Mouse (Mus musculus) Patski (cell line): ENCODE measurements around the gene Hoxa3. TPM values are rescaled to one million over a fixed set of nuclear protein-coding genes. Genes with fewer than 3 reads are reported as not detected.

Experiments
- ATAC-seq: fragments of 100-300 bp; one replicate; pipeline ENCODE4 v1.8.0; 2021
- CTCF ChIA-PET: fragments of 350-600 bp; sonication (Branson Sonifier 250); formaldehyde crosslinking; loops from one replicate; lab custom pipeline; 2022; ENCODE audit warnings: inconsistent platforms; lab: Charles Lee
- POLR2A ChIA-PET: fragments of 350-600 bp; sonication (Branson Sonifier 250); formaldehyde crosslinking; loops from one replicate; lab custom pipeline; 2022; ENCODE audit warnings: antibody characterized with exemption, inconsistent platforms; lab: Charles Lee
- DNase-seq: peaks from one replicate; pipeline ENCODE4 v3.0.0-alpha.2; 2011; ENCODE audit warnings: low read depth, low spot score
- H3K27me3 ChIP-seq: fragments of 371-371 bp; one replicate; pipeline ENCODE4 v1.5.1; 2021
- CTCF ChIP-seq: fragments of 100-300 bp; IDR thresholded peaks from one replicate; pipeline ENCODE4 v1.5.1; 2021
- in situ Hi-C: fragments of 300-500 bp; cut with MboI; formaldehyde crosslinking; loops from 3 replicates; pipeline ENCODE4 v1.11.1; 2018; ENCODE audit warnings: low pct_unique_long_range_greater_than_20kb, mixed read lengths
- polyA plus RNA-seq: library from polyadenylated mRNA; unstranded; gene quantifications from one replicate; pipeline ENCODE4 v1.2.3, GENCODE M21; 2021

Gene Hoxa3
- polyA plus RNA-seq, 1 experiment from 2014 or later, result 12.3 TPM

- no peaks in the 10 kb centered on the region for H3K27me3 ChIP-seq
- in situ Hi-C loops, result loop anchor here (5.0 kb wide), 1 partner anchor 468 kb away; no protein-coding TSS in a partner anchor
- no peak for ATAC-seq
- TF ChIP-seq CTCF, result no peak
- ChIA-PET CTCF (no interaction called here), POLR2A (no interaction called here)
- DNase-seq, result no peak
These were observed 40.7 kb upstream of the Hoxa3 start for GRCm38 (mm10) chr6:52253511-52254500.

GRCm38 (mm10) chr6:52252775-52253376 lies 39.7 kb upstream of the Hoxa3 start:
- DNase-seq (no peak), ATAC-seq (no peak)
- no peaks in the 10 kb centered on the region for H3K27me3 ChIP-seq
- TF ChIP-seq CTCF, result no peak
- CTCF ChIA-PET, result interaction anchor here (1.4 to 1.6 kb wide), 2 partner anchors 9 to 349 kb away, joined by 4 read pairs; no protein-coding TSS in a partner anchor
- POLR2A ChIA-PET, result interaction anchor here (0.7 kb wide), 1 partner anchor 12 kb away, joined by 3 read pairs; the partner anchor contains the start of gene Hoxa10
- in situ Hi-C loops, result loop anchor here (5.0 kb wide), 1 partner anchor 469 kb away; no protein-coding TSS in a partner anchor

- no peaks in the 10 kb centered on the region for H3K27me3 ChIP-seq
- no peak for TF ChIP-seq CTCF
These were observed 39.1 kb upstream of the Hoxa3 start for GRCm38 (mm10) chr6:52252016-52252774.

GRCm38 (mm10) chr6:52251177-52251879 lies 38.2 kb upstream of the Hoxa3 start:
- POLR2A ChIA-PET, result no interaction called here
- CTCF ChIA-PET, result interaction anchor here (1.0 to 1.6 kb wide), 3 partner anchors 10 to 587 kb away, joined by 3 to 4 read pairs (median 4); no protein-coding TSS in a partner anchor
- no peak for TF ChIP-seq CTCF
- no peaks in the 10 kb centered on the region for H3K27me3 ChIP-seq
- ATAC-seq (no peak), DNase-seq (no peak)
- in situ Hi-C loops, result loop anchor here (5.0 kb wide), 1 partner anchor 471 kb away; no protein-coding TSS in a partner anchor

More at GRCm38 (mm10) chr6:52252016-52252774, 39.1 kb upstream of the Hoxa3 start:
- DNase-seq (no peak), ATAC-seq (no peak)
- in situ Hi-C loops, result loop anchor here (5.0 kb wide), 1 partner anchor 470 kb away; no protein-coding TSS in a partner anchor
- ChIA-PET POLR2A (interaction anchor here (0.7 kb wide), 1 partner anchor 11 kb away, joined by 3 read pairs; the partner anchor contains the start of gene Hoxa10), CTCF (interaction anchor here (1.4 to 1.6 kb wide), 2 partner anchors 9 to 350 kb away, joined by 4 read pairs; no protein-coding TSS in a partner anchor)

GRCm38 (mm10) chr6:52249826-52250225 lies 36.7 kb upstream of the Hoxa3 start:
- H3K27me3 ChIP-seq, result no peaks in the 10 kb centered on the region
- POLR2A ChIA-PET, result no interaction called here
- in situ Hi-C loops, result loop anchor here (5.0 to 25.0 kb wide), 2 partner anchors 472 to 1263 kb away; no protein-coding TSS in a partner anchor
- no peak for TF ChIP-seq CTCF
- DNase-seq (no peak), ATAC-seq (no peak)
- CTCF ChIA-PET, result interaction anchor here (1.2 kb wide), 1 partner anchor 9 kb away, joined by 3 read pairs; the partner anchor contains the start of gene Hoxa10

GRCm38 (mm10) chr6:52249415-52249738 lies 36.2 kb upstream of the Hoxa3 start:
- ChIA-PET CTCF (interaction anchor here (1.2 kb wide), 1 partner anchor 9 kb away, joined by 3 read pairs; the partner anchor contains the start of gene Hoxa10), POLR2A (interaction anchor here (21.2 kb wide), 1 partner anchor 26 kb away, joined by 778 read pairs; the partner anchor contains the start of genes Gm28308, Hoxa3, Hoxa6 and Hoxa7)
- no peak for DNase-seq
- in situ Hi-C loops, result loop anchor here (25.0 kb wide), 1 partner anchor 1262 kb away; no protein-coding TSS in a partner anchor
- no peak for ATAC-seq
- H3K27me3 ChIP-seq, result no peaks in the 10 kb centered on the region
- TF ChIP-seq CTCF, result no peak

GRCm38 (mm10) chr6:52248638-52249414 lies 35.7 kb upstream of the Hoxa3 start:
- CTCF ChIA-PET, result interaction anchor here (1.2 to 4.4 kb wide), 2 partner anchors 8 kb away, joined by 3 to 27 read pairs; partner anchors contain the start of gene Hoxa10

More at GRCm38 (mm10) chr6:52248638-52249414, 35.7 kb upstream of the Hoxa3 start:
- TF ChIP-seq CTCF, result no peak
- in situ Hi-C loops, result loop anchor here (25.0 kb wide), 1 partner anchor 1262 kb away; no protein-coding TSS in a partner anchor
- ATAC-seq (no peak), DNase-seq (no peak)
- POLR2A ChIA-PET, result interaction anchor here (21.2 kb wide), 1 partner anchor 26 kb away, joined by 778 read pairs; the partner anchor contains the start of genes Gm28308, Hoxa3, Hoxa6 and Hoxa7
- no peaks in the 10 kb centered on the region for H3K27me3 ChIP-seq
